Mouse (Mus musculus): ENCODE data around the gene Clec5a.

GRCm38 (mm10) chr6:40588346-40588745 is 2.7 kb upstream of the Clec5a start:
- TF ChIP-seq ETS1 (IDR thresholded peaks at IDR 0.05; ENCODE audit: low read depth, low read length) (no peak), CHD2 (IDR thresholded peaks at IDR 0.05; ENCODE audit: low read length) (no peak), ZKSCAN1 (IDR thresholded peaks at IDR 0.05; ENCODE audit: low read depth, low read length) (no peak), USF2 (IDR thresholded peaks at IDR 0.05; ENCODE audit: borderline replicate concordance in 1 of 2, insufficient read depth in 1 of 2, low read depth in 1 of 2, low read length in 2 of 2) (no peak), CTCF (IDR thresholded peaks at IDR 0.05 in 2 of 3, conservative IDR thresholded peaks at IDR 0.05 in 1 of 3; ENCODE audit: control insufficient read depth in 1 of 3, insufficient read depth in 1 of 3, low read depth in 2 of 3, low read length in 3 of 3, poor library complexity in 1 of 3, severe bottlenecking in 1 of 3) (no peak), USF1 (IDR thresholded peaks at IDR 0.05; ENCODE audit: low read depth, low read length) (no peak), TAL1 (IDR thresholded peaks at IDR 0.05; ENCODE audit: low read length) (no peak), ZNF384 (IDR thresholded peaks at IDR 0.05; ENCODE audit: low read depth, low read length) (no peak), GATA1 (IDR thresholded peaks at IDR 0.05; ENCODE audit: low read depth, low read length) (no peak)

Data from MEL (cell line).